Mouse (Mus musculus) layer of hippocampus, adult 9-10 months (tissue): Measurements from ENCODE around the gene Cdk2ap2.
"Not testable (repeated sequence)": the region's sequence is repeated elsewhere in the genome, so short reads cannot be mapped to it uniquely, and the experiment has no call there.

ENCODE experiments used
- DNase-seq: peaks from one replicate; pipeline ENCODE4 v3.0.0; 2022; ENCODE audit warnings: low spot score

The Cdk2ap2 gene

DNA sequence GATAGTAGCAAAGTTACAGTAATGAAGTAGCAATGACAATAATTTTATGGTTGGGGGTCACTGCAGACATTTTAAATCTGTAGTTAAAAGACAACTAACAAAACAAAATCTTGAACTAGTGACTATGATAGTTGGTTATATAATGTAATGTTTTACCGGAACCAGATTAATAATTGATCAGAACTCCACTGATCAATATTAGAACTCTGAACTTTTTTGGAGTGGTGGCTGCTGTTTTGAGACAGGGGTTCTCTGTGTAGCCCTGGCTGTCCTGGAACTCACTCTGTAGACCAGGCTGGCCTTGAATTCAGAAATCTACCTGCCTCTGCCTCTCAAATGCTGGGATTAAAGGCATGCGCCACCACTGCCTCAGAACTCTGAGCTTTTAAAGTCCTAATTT lies 28.7 kb upstream of the Cdk2ap2 start:
- DNase-seq, result not testable (repeated sequence)

DNA sequence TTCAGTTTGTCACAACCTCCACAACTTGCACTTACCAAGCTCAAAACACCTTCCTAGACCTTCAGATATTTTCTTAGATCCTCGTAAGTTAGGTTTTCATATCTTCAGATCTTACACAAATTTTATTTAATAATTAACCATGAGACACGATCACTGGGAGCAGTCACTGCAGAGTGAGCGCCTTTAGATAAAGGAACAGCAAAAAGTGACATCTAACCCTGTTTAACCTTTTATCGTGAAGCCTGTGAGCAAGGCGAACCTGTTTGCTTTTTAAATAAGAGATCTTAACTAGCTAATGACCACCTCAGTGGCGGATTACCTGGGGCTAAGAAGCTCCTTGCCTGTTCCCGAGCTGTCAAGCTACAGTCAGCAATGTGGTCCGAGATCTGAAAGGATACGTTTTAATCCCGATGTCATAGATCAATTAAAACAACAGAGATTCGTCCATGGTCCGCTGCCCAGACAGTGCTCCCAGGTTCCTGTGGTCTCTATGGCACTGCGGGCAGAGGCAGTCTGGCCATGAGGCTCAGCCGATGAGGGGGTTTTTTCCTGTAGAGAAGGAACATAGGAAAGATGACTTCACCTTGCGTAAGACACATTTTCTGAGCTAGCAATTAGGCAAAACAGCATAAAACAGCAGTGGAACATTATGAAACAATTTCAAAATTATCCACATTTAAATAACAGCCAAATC lies 28.1 kb upstream of the Cdk2ap2 start:
- DNase-seq, result no peak

DNA sequence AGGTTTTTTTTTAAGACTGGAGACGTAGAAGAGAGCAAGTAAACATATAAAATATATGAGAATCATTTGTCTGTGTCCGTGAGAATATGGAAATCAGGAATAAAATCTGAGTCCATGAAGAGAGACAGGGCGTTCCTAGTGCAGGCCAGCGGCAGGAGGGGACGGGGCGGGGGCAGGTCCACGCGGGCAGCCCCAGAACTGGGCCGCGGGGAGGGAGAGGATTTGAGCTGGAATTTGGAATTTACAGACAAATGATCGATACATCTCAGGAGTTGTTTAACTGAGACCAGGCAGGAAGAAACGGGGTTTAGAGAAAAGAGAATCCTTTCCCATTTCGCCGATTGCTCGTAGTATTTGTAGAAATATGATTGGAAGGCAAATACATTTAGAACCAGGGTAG lies 26.7 kb upstream of the Cdk2ap2 start:
- no peak for DNase-seq

DNA sequence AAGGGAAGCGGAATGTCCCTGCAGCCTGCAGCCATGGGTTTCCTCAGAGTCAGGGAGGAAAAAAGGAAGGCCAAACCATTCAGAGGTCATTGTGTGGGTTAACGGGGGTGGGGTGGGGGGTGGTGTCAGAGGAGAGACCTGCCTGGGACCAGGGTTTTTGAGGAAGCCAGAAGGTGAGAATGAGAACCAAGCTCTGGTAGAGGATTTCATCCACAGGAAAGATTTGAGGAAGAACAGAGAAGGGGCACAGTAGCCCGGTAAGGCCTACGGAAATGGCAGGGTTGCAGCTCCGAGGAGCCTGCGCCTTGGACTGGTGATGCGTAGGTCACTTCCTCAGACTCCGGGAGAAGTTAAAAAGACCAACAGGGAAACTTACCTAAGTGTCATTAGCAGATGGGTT lies 26.2 kb upstream of the Cdk2ap2 start:
- no peak for DNase-seq

DNA sequence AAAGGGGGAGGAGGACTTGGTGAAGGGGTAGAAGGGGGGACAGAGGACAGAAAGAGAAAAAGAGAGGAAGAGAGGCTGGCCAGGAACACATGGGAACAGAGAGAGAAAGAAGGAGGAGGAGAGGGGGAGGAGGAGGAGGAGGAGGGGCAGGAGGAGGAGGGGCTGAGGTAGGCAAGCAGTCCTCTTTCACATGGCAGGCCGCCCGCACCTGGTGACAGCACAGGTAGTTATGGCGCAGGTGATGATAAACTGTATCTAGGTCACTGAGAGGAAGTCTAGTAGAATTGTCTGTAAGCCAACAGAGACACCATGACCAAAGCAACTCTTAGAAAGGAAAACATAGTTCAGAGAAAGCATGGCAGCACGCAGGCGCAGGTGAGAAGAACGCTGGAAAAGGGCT lies 25.6 kb upstream of the Cdk2ap2 start:
- no peak for DNase-seq

DNA sequence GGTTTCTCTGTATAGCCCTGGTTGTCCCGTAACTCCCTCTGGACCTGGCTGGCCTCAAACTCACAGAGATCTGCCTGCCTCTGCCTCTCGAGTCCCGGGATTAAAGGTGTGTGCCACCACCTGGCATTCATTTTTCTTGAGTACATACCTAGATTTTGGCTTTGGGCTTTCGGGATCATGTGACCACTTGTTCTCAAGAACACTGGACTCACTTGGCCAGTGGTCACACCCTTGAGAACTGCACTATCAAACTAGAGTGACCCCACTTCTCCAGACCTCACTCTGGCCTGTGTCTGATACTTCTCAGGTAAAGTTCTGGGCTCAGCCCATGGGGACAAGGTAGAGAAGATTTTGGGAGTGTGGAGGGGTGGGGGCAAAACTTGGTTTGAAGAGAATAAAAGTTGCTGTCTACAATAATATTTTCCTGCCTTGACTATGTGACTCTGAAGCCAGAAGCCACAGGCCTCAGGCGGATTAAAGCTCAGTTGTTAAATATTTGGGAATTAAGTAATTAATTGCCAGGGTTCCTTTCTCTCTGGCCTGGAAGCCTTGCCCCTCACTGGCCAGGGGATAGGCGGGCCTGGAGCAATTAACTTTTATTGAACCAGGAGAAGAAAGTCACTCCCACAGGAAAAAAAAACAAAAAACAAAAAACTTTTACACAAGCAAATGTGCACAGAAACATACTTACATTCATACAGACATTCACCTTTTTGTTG lies 24.1 kb upstream of the Cdk2ap2 start:
- no peak for DNase-seq

DNA sequence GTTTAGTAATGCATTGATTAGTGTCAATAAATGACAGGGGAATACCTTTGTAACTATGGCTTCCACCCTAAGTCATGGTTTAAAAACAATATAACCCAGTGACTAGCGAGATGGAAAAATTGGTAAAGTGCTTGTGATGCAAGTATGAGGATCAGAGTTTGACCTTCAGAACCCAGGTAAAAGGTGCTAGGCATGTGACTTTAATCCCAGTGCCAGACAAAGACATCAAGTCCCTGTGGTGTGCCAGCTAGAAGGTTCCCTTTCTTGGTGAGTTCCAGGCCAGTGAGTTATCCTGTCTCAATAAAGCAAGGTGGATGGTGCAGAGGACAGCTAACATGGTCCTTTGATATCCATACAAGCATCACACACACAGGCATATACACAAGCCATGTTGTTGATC lies 21.5 kb upstream of the Cdk2ap2 start:
- no peak for DNase-seq

DNA sequence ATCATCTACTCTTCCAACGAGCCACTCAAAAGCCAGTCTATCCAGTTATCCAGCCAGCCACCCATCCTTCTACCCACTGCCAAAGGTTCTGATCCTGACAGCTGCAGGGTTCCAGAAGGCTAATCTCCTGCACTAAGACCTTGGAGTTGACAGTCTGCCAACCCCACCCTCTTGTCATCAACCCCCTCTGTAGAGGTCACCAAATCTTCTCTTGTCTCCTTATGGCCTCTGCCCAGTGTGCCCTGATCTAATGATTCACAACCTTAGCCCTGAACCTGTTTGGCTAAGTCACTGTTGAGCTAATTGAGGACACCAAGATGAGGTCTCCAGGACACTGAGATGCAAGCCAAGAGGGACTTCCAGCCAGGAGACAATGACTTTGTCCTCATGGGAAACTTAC lies 17.4 kb upstream of the Cdk2ap2 start:
- no peak for DNase-seq

DNA sequence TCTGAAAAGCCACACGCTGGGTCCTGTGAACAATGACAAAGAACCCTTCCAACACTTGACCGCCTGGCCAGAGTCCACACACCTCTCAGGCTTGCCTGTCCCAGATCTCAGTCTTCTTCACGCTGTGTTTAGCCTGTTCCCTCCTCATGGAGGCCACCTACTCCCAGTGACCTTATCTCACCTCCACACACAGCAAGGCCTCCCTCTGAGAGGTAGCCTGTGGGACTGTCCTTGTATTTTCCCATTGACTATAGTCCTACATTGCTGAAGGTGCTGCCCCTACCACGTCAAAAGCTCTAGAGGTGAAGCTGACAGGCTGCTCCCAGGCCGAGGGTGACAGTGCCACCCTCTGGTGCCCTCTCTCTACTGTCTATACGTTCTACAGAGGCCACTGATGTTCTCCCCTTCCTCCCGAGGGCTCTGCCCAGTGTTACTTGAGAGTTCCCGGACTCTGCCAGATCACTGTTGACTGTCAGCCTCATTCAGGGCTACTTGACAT lies 16.4 kb upstream of the Cdk2ap2 start:
- DNase-seq, result no peak

DNA sequence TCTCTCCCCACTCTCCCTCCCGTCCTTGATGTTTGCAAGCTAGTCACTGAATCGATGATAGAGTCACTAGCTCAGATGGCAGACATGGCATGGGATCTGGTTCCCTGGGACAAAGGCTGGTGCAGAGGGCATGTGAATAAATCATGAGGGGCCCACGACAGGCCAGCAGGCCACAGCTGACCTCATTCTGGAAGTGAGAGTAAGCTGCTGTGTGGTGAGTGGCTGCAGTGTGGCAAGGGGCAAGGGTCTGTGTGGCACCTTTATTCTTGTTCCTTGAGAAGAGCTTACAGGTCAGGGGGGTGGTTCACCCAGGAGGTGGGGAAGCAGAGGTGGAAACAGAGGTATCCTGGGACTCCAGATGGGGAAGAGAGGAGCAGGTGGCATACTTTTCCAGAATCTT lies 15.6 kb upstream of the Cdk2ap2 start, which contains the start of gene Cabp2:
Cabp2 (plus strand) TSS at position 185 of the 400 bp plus-strand sequence.
- no peak for DNase-seq

DNA sequence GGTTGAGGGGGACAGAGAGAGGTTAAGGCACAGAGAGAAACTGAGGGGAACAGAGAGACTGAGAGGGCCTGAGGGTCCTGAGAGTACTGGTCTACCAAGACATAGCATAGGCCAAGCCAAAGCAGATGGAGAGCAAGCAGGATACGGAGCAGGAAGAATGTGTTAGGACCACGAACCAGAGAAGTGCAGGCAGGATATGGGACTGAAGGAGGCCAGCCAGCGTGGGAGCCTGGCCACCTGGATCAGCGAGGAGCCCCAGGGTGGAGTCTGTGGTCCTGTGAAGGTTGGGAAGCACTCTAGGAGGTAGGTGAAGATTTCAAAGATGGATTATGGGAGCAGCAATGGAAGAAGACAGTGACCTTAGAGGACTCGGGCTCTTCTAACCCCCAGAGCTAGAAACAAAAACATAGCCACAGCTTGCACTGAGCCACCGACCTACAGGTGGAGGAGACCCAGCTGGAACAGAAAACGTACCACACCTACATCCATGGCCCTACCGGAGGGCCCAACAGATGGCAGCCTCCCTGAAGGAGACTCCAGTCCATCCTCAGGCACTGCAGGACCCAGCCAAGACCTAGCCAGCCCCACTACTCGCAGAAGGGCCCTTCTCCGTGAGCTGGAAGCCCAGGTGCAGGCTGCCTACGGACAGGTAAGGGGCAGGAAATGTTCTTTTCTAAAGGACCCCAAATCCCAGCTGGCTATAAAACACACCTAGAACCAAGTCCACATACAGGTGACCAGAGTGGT lies 14.6 kb upstream of the Cdk2ap2 start:
- no peak for DNase-seq

DNA sequence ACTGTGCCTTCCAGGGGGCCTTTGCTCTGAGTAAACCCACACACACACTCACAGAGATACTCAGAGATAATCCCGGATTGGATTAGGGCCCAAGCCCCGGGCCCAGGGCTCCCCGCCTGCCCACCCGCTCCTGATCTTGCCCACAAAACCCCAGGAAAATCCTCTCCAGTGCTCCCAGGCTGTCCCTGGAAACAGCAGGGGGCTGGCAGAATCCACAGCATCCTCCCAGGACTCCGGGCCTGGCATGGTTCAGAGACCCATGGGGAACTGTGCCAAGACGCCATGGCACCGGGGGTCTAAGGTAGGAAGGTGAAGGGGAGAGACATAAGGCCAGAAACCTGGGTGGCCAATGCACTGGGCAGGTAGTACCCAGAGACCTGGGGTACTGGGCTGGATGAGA lies 13.7 kb upstream of the Cdk2ap2 start:
- DNase-seq, result no peak

DNA sequence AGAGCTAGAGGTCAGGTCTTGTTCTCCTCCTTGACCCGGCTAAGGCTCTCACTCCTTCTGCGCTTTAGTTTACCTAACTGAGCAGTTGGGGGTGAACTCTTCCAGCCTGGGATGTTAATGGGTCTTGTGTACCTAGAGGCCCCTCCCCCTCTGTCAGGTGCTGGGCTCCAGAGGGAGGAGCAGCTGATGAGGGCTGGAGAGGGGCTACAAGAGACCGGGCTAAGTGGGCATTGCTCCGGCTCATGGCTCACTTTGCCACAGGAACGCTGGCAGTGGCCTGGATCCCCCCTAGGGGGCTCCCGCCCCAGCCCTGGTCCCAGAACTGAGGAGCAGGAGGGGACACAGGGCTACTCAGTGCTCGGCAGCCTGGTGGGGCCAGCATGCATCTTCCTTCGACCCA lies 13.2 kb upstream of the Cdk2ap2 start:
- DNase-seq, result no peak

DNA sequence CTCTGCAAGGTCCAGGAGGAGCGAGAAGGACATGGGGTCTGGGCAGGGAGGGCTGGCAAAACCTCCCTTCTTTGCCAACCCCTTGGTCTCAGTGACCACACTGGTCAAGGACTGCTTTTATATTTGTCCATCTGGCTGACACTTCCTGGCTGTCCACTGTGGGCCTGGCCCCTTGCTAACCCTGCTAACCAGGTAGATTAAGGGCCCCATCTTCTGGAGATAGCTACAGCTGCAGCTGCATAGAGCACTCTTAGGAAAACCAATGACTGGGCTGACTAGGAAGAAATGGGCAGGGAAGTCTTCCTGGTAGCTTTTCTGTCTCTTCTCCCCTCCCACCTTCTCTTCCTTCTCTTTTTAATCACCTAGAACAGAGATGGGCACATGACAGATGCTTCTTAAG lies 12.0 kb upstream of the Cdk2ap2 start:
- DNase-seq, result no peak

DNA sequence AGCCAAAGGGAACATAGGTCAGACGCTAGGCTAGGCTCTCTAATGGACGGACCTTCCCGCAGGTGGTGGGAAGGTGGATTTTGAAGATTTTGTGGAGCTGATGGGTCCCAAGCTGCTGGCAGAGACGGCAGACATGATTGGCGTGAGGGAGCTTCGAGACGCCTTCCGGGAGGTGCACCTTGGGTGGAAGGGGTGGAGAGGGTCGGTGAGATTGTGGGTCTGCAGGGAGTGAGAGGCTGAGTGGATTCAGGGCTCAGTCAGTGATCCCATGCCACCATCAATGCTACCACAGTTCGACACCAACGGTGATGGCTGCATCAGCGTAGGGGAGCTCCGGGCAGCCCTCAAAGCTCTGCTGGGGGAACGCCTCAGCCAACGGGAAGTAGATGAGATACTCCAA lies 10.8 kb upstream of the Cdk2ap2 start:
- no peak for DNase-seq

DNA sequence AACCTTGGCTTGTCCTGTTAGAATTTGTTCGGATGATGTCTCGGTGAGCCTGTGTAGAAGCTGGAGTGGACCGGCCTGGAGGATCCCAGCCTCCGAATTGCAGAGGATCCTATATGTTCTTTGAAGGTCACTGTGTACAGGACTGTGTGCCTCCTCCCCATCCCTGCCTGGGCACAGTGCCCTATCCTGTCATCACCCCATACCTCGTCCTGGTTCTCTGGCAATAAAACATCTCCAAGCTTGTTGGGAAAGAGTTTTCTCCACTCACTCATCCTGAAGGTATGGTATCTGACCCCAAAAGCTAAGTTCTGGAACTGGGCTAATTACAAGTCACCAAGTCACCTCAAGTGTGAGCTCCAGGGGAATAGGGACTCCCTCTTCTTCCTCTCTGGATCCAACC lies 9.9 kb upstream of the Cdk2ap2 start:
- DNase-seq, result no peak

DNA sequence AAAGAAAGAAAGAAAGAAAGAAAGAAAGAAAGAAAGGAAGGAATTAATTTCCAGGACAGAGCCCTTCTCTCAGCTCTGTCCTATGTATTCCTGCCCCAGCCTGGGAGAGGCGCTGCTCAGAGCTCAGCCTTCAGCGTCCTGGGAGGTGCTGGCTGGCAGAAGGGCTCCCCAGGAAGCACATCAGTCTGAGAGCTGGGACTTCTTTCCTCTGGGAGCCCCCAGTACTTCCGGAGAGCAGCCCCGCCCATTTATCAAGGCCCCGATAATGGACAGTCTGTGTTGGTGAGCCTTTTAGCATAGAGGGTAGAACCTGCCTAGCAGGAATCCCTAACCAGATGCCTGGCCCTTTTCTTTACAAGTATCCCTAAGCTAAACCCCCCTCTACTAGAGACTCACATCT lies 8.8 kb upstream of the Cdk2ap2 start:
- no peak for DNase-seq

DNA sequence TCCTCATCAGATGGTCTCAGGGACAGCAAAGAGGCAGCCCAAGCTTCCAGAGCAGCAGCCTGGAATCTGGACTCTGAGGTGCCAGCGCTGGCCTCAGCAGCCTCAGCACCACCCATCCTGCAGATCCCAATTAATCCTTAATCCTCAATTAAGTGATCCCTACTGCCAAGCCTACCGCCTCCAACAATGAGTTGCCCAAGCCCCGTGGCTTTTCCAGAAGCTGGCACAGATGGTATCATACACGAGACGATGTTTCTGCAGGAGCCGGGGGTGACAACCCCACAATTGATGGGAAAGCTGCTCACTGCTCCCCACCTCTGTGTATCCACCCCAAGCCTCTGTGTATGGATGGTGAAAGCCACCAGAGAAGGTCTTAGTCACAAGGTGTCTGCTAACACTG lies 7.9 kb upstream of the Cdk2ap2 start:
- no peak for DNase-seq

DNA sequence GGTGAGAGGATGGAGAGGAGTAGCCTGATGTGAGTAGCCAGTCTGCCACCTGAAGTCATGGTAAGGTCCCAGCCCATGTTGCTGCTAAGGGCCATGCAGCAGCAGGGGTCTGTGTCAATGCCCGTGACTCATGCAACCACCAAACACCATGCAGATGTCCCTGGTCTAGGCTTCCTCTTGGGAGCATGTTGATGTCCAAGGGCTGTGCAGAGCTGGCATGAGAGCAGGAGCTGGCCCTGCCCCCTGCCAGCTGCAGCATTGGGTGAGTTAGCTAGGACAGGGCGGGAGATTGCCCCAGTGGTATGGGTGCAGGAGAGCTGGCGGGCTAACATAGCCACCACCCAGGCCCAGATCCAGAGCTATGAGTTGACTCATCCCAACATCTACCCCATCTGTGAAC lies 6.5 kb upstream of the Cdk2ap2 start:
- no peak for DNase-seq

DNA sequence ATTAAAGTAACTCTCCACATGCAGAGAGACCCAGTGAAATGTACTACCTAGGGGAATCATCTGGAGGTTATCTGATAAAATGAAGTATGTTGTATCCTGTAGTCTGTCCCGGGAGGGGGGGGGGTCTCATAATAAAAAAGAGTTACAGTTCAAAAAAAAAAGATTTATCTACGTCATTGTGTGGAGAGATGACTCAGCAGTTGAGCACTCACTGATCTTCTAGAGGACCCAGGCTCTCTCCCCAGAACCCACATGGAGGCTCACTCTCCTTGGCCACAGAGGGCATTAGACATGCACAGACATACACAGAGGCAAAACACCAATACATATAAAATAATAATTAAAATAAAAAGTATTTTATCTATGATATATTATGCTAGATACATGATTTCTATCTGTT lies 5.6 kb upstream of the Cdk2ap2 start:
- DNase-seq, result no peak

DNA sequence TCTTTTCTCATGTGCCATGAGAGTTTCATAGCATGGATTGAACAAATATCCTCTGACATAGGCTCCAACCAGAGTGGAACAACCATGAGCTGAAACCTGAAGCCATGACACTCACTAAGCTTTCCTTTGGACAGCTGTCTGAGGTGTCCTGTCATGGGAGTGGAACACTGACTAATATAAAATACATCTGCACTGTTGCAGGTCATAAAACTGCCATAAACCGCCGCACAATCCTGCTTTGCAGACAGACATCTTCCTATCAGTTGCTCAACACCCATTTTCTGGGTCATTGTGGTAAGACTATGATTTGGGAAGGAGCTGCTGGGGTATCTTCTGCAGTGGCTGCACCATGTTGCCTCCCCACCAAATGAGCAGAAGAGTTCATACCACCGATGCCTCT lies 4.2 kb upstream of the Cdk2ap2 start:
- DNase-seq, result no peak

DNA sequence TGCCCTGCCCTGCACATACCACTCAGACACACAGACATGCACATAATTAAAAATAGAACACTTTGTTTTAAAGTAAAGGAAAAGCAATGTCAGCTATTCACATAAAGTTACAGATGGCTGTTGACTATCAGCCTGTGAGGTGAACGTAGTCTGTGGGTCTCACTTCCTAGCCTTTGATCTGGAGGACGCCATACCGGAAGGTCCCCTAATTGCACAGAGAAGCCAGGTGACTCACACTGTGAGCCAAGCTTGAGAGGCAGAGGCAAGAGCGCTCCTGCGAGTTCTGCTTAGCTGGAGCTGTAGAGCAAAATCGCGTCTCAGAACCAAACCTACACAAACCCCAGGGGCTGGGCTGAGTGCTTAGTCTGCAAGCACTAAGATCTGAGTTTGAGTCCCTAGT lies 3.2 kb upstream of the Cdk2ap2 start:
- DNase-seq, result no peak

DNA sequence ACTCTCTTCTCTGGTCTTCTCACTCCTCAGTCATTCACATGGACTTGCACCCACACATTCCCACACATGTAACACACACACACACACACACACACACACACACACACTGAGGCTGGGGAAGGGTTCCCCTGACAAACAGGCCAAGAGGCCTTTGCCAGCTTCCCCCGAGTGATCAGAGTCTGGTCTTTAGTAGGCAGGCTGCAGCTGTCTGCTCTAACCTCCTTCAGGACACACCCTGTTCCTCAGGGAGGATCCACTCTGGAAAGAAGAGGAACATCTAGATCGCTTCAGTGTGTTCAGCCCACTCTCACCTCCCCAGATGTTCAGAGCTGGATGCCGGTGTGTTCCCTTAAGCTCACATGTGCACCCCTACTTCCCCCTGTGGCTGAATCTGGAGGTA lies 2.6 kb upstream of the Cdk2ap2 start:
- DNase-seq, result no peak
